Mouse (Mus musculus): Measurements from ENCODE around the gene Rgs16. TPM values are rescaled to one million over a fixed set of nuclear protein-coding genes. Genes with fewer than 3 reads are reported as not detected.

The Rgs16 gene
- 1.1 TPM for polyA plus RNA-seq (2014; fragmentation: Illumina TruSeq; extraction: RNeasy Lipid Tissue Mini Kit (QIAGEN cat#74804); ENCODE audit: low read depth, low replicate concordance)

GRCm38 (mm10) chr1:153740145-153740544 lies at the start of gene Rgs16:
Gene Rgs16, plus strand, starts transcription at chr1:153740349.

GRCm38 (mm10) chr1:153749211-153749801 lies 9.2 kb downstream of the Rgs16 start, which contains the start of gene Rnasel:
Gene Rnasel, plus strand, starts transcription at chr1:153749426.

Other genes starting within 250 kb of the Rgs16 start
- gene Npl, start 190.3 kb upstream of the Rgs16 start, polyA plus RNA-seq (2014; fragmentation: Illumina TruSeq; extraction: RNeasy Lipid Tissue Mini Kit (QIAGEN cat#74804); ENCODE audit: low read depth, low replicate concordance) = 1.3 TPM
- gene Rgs8, start 87.3 kb upstream of the Rgs16 start, polyA plus RNA-seq (2014; fragmentation: Illumina TruSeq; extraction: RNeasy Lipid Tissue Mini Kit (QIAGEN cat#74804); ENCODE audit: low read depth, low replicate concordance) = not detected
- gene Rnasel, start 9.1 kb downstream of the Rgs16 start, polyA plus RNA-seq (2014; fragmentation: Illumina TruSeq; extraction: RNeasy Lipid Tissue Mini Kit (QIAGEN cat#74804); ENCODE audit: low read depth, low replicate concordance) = 6.7 TPM
- gene Rgsl1, start 103.8 kb downstream of the Rgs16 start, polyA plus RNA-seq (2014; fragmentation: Illumina TruSeq; extraction: RNeasy Lipid Tissue Mini Kit (QIAGEN cat#74804); ENCODE audit: low read depth, low replicate concordance) = not detected
- gene Teddm1b, start 134.0 kb downstream of the Rgs16 start, polyA plus RNA-seq (2014; fragmentation: Illumina TruSeq; extraction: RNeasy Lipid Tissue Mini Kit (QIAGEN cat#74804); ENCODE audit: low read depth, low replicate concordance) = not detected
- gene Teddm1a, start 151.4 kb downstream of the Rgs16 start, polyA plus RNA-seq (2014; fragmentation: Illumina TruSeq; extraction: RNeasy Lipid Tissue Mini Kit (QIAGEN cat#74804); ENCODE audit: low read depth, low replicate concordance) = not detected
- gene Glul, start 159.6 kb downstream of the Rgs16 start, polyA plus RNA-seq (2014; fragmentation: Illumina TruSeq; extraction: RNeasy Lipid Tissue Mini Kit (QIAGEN cat#74804); ENCODE audit: low read depth, low replicate concordance) = 331 TPM
- 0.92 TPM for gene Teddm2, start 159.9 kb downstream of the Rgs16 start, polyA plus RNA-seq (2014; fragmentation: Illumina TruSeq; extraction: RNeasy Lipid Tissue Mini Kit (QIAGEN cat#74804); ENCODE audit: low read depth, low replicate concordance)